Mouse (Mus musculus): ENCODE measurements around the gene Fgf5. TPM values are rescaled to one million over a fixed set of nuclear protein-coding genes. Genes with fewer than 3 reads are reported as not detected.

The Fgf5 gene
- total RNA-seq, 2 experiments from 2014 or later: 0.84 to 0.87 TPM

GRCm38 (mm10) chr5:98300079-98300478 is 46.1 kb downstream of the Fgf5 start:
- no peak for DNase-seq

GRCm38 (mm10) chr5:98305673-98306072 is 51.7 kb downstream of the Fgf5 start:
- DNase-seq: no peak

GRCm38 (mm10) chr5:98306528-98306927 is 52.5 kb downstream of the Fgf5 start:
- DNase-seq: no peak

GRCm38 (mm10) chr5:98326625-98327024 is 72.6 kb downstream of the Fgf5 start:
- DNase-seq: no peak

Other genes with a start within 250 kb of the Fgf5 start
- gene Antxr2, start 223.1 kb upstream of the Fgf5 start, total RNA-seq (2021): 10 to 100 TPM; 25.8 to 35.6 TPM
- gene Prdm8, start 87.0 kb upstream of the Fgf5 start, total RNA-seq (2021): 1 to 10 TPM; 1.1 to 1.7 TPM
- gene Cfap299, start 75.1 kb downstream of the Fgf5 start, total RNA-seq (2021): not detected